Mouse (Mus musculus): ENCODE measurements around the gene Slc38a4. TPM values are rescaled to one million over a fixed set of nuclear protein-coding genes. Genes with fewer than 3 reads are reported as not detected.

Gene Slc38a4
- total and polyA plus RNA-seq, 3 experiments, result under 0.01 TPM; not detected in 2

GRCm38 (mm10) chr15:97097548-97097947 lies 41.8 kb upstream of the Slc38a4 start:
- ATAC-seq (ENCODE audit: extremely low read depth, insufficient number of reproducible peaks, low FRiP score, poor library complexity, severe bottlenecking) (no peak), DNase-seq (ENCODE audit: low spot score) (no peak)
- no peak overlapping the region for H3K4me3 ChIP-seq (ENCODE audit: low read depth, low read length)
- TF ChIP-seq TAL1 (conservative IDR thresholded peaks at IDR 0.05; ENCODE audit: low read depth, low read length), result no peak
- TF ChIP-seq GATA2 (IDR thresholded peaks at IDR 0.05; ENCODE audit: borderline replicate concordance, low read depth, low read length), result no peak
- no peak for TF ChIP-seq GATA1 (IDR thresholded peaks at IDR 0.05; ENCODE audit: borderline replicate concordance, low read length)
- no peak for TF ChIP-seq POLR2AphosphoS5 (IDR thresholded peaks at IDR 0.05; ENCODE audit: insufficient replicate concordance, low read depth, low read length)
- TF ChIP-seq CTCF (IDR thresholded peaks at IDR 0.05; ENCODE audit: low read depth, low read length), result no peak
- no peaks in the 10 kb centered on the region for H3K27me3 ChIP-seq (ENCODE audit: insufficient read depth, low read length)
- H3K9me3 ChIP-seq (replicated peaks), result peaks cover 66% of the 10 kb centered on the region
- H3K4me1 ChIP-seq (ENCODE audit: insufficient read depth, low read depth, low read length), result no peaks in the 10 kb centered on the region
- no peaks in the 10 kb centered on the region for H3K36me3 ChIP-seq (replicated peaks)

GRCm38 (mm10) chr15:97089526-97089925 lies 33.8 kb upstream of the Slc38a4 start:
- no peak for ATAC-seq (ENCODE audit: extremely low read depth, insufficient number of reproducible peaks, low FRiP score, poor library complexity, severe bottlenecking)
- TF ChIP-seq CTCF (IDR thresholded peaks at IDR 0.05; ENCODE audit: low read depth, low read length) (no peak), GATA2 (IDR thresholded peaks at IDR 0.05; ENCODE audit: borderline replicate concordance, low read depth, low read length) (no peak), TAL1 (conservative IDR thresholded peaks at IDR 0.05; ENCODE audit: low read depth, low read length) (no peak), POLR2AphosphoS5 (IDR thresholded peaks at IDR 0.05; ENCODE audit: insufficient replicate concordance, low read depth, low read length) (no peak), GATA1 (IDR thresholded peaks at IDR 0.05; ENCODE audit: borderline replicate concordance, low read length) (no peak)
- no peak overlapping the region for H3K4me3 ChIP-seq (ENCODE audit: low read depth, low read length)
- no peaks in the 10 kb centered on the region for H3K27me3 ChIP-seq (ENCODE audit: insufficient read depth, low read length)
- H3K4me1 ChIP-seq (ENCODE audit: insufficient read depth, low read depth, low read length), result no peaks in the 10 kb centered on the region
- peaks cover 58% of the 10 kb centered on the region for H3K9me3 ChIP-seq (replicated peaks)
- H3K36me3 ChIP-seq (replicated peaks), result no peaks in the 10 kb centered on the region
- DNase-seq (ENCODE audit: low spot score), result no peak

GRCm38 (mm10) chr15:97085833-97086232 lies 30.1 kb upstream of the Slc38a4 start:
- TF ChIP-seq CTCF (IDR thresholded peaks at IDR 0.05; ENCODE audit: low read depth, low read length) (no peak), GATA2 (IDR thresholded peaks at IDR 0.05; ENCODE audit: borderline replicate concordance, low read depth, low read length) (no peak), GATA1 (IDR thresholded peaks at IDR 0.05; ENCODE audit: borderline replicate concordance, low read length) (no peak), POLR2AphosphoS5 (IDR thresholded peaks at IDR 0.05; ENCODE audit: insufficient replicate concordance, low read depth, low read length) (no peak), TAL1 (conservative IDR thresholded peaks at IDR 0.05; ENCODE audit: low read depth, low read length) (no peak)
- Histone ChIP-seq H3K9me3 (replicated peaks) (peaks cover 47% of the 10 kb centered on the region), H3K4me1 (ENCODE audit: insufficient read depth, low read depth, low read length) (no peaks in the 10 kb centered on the region), H3K27me3 (ENCODE audit: insufficient read depth, low read length) (no peaks in the 10 kb centered on the region), H3K4me3 (ENCODE audit: low read depth, low read length) (no peak overlapping the region), H3K36me3 (replicated peaks) (no peaks in the 10 kb centered on the region)
- DNase-seq (ENCODE audit: low spot score) (no peak), ATAC-seq (ENCODE audit: extremely low read depth, insufficient number of reproducible peaks, low FRiP score, poor library complexity, severe bottlenecking) (no peak)

- Histone ChIP-seq H3K27me3 (ENCODE audit: insufficient read depth, low read length) (no peaks in the 10 kb centered on the region), H3K4me1 (ENCODE audit: insufficient read depth, low read depth, low read length) (no peaks in the 10 kb centered on the region), H3K36me3 (replicated peaks) (no peaks in the 10 kb centered on the region), H3K9me3 (replicated peaks) (peaks cover 61% of the 10 kb centered on the region), H3K4me3 (ENCODE audit: low read depth, low read length) (no peak overlapping the region)
- DNase-seq (ENCODE audit: low spot score) (no peak), ATAC-seq (ENCODE audit: extremely low read depth, insufficient number of reproducible peaks, low FRiP score, poor library complexity, severe bottlenecking) (no peak)
- TF ChIP-seq POLR2AphosphoS5 (IDR thresholded peaks at IDR 0.05; ENCODE audit: insufficient replicate concordance, low read depth, low read length) (no peak), GATA1 (IDR thresholded peaks at IDR 0.05; ENCODE audit: borderline replicate concordance, low read length) (no peak), GATA2 (IDR thresholded peaks at IDR 0.05; ENCODE audit: borderline replicate concordance, low read depth, low read length) (no peak), TAL1 (conservative IDR thresholded peaks at IDR 0.05; ENCODE audit: low read depth, low read length) (no peak), CTCF (IDR thresholded peaks at IDR 0.05; ENCODE audit: low read depth, low read length) (no peak)
Observed at GRCm38 (mm10) chr15:97077665-97078064, 21.9 kb upstream of the Slc38a4 start.

GRCm38 (mm10) chr15:97076092-97076491 lies 20.3 kb upstream of the Slc38a4 start:
- no peak for TF ChIP-seq POLR2AphosphoS5 (IDR thresholded peaks at IDR 0.05; ENCODE audit: insufficient replicate concordance, low read depth, low read length)
- TF ChIP-seq CTCF (IDR thresholded peaks at IDR 0.05; ENCODE audit: low read depth, low read length), result no peak
- no peak for TF ChIP-seq GATA2 (IDR thresholded peaks at IDR 0.05; ENCODE audit: borderline replicate concordance, low read depth, low read length)
- no peak for ATAC-seq (ENCODE audit: extremely low read depth, insufficient number of reproducible peaks, low FRiP score, poor library complexity, severe bottlenecking)

GRCm38 (mm10) chr15:97075240-97075639 lies 19.5 kb upstream of the Slc38a4 start:
- H3K4me1 ChIP-seq (ENCODE audit: insufficient read depth, low read depth, low read length), result no peaks in the 10 kb centered on the region
- no peak overlapping the region for H3K4me3 ChIP-seq (ENCODE audit: low read depth, low read length)
- TF ChIP-seq GATA1 (IDR thresholded peaks at IDR 0.05; ENCODE audit: borderline replicate concordance, low read length), result no peak
- TF ChIP-seq CTCF (IDR thresholded peaks at IDR 0.05; ENCODE audit: low read depth, low read length), result no peak
- TF ChIP-seq TAL1 (conservative IDR thresholded peaks at IDR 0.05; ENCODE audit: low read depth, low read length), result no peak
- TF ChIP-seq POLR2AphosphoS5 (IDR thresholded peaks at IDR 0.05; ENCODE audit: insufficient replicate concordance, low read depth, low read length), result no peak
- no peak for TF ChIP-seq GATA2 (IDR thresholded peaks at IDR 0.05; ENCODE audit: borderline replicate concordance, low read depth, low read length)
- DNase-seq (ENCODE audit: low spot score), result no peak
- no peaks in the 10 kb centered on the region for H3K27me3 ChIP-seq (ENCODE audit: insufficient read depth, low read length)
- H3K9me3 ChIP-seq (replicated peaks), result peaks cover 61% of the 10 kb centered on the region
- H3K36me3 ChIP-seq (replicated peaks), result no peaks in the 10 kb centered on the region
- ATAC-seq (ENCODE audit: extremely low read depth, insufficient number of reproducible peaks, low FRiP score, poor library complexity, severe bottlenecking), result no peak

More at GRCm38 (mm10) chr15:97076092-97076491, 20.3 kb upstream of the Slc38a4 start:
- Histone ChIP-seq H3K4me3 (ENCODE audit: low read depth, low read length) (no peak overlapping the region), H3K9me3 (replicated peaks) (peaks cover 59% of the 10 kb centered on the region), H3K4me1 (ENCODE audit: insufficient read depth, low read depth, low read length) (no peaks in the 10 kb centered on the region), H3K36me3 (replicated peaks) (no peaks in the 10 kb centered on the region), H3K27me3 (ENCODE audit: insufficient read depth, low read length) (no peaks in the 10 kb centered on the region)
- DNase-seq (ENCODE audit: low spot score), result no peak

All from G1E (cell line).